Mouse (Mus musculus) frontal cortex, adult (tissue): Measurements from ENCODE around the gene Bnc2.

Source experiments
- ATAC-seq: cut with Nextera tagmentation; 2 replicates; pipeline ENCODE4 v1.9.2; 2017; ENCODE audit warnings: mild to moderate bottlenecking, moderate library complexity, mixed read lengths; ENCODE audit not compliant: low TSS enrichment

Gene Bnc2

DNA sequence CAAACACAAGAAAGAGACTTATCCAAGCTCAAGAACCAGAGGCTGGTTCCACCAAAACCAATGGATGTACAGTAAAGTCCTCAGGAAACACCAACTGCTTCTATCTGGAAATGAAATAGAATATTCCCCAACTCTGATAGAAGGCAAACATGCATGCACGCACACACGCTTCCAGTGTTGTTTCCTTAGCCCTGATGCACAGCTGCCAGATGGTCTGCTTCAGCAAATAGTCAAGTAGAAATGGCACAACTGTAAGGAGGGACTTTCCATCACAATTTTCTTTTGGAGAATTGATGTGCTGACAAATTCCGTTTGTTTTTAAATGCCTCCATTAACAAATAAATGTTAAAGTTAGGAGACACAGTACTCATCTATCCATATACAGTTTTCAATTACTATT lies 247.1 kb downstream of the Bnc2 start:
- ATAC-seq, result no peak

DNA sequence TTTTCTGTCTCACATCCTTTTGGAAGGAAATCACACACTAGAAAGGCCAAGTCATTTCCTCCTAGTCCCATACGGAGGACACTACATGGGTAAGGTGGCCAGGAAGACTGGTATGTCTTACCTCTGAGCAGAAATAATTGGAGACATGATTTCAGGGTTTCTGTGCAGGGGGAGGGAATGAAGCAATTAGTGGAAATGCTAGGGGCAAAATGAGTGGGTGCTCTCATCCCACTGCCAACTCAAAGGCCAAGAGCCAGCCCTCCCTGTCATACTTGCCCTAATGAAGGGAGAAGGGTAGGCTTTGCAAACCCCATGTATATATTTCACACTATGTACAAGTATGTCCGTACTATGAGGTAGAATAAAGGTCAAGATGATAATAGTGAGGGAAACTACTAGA lies 263.6 kb downstream of the Bnc2 start:
- no peak for ATAC-seq

DNA sequence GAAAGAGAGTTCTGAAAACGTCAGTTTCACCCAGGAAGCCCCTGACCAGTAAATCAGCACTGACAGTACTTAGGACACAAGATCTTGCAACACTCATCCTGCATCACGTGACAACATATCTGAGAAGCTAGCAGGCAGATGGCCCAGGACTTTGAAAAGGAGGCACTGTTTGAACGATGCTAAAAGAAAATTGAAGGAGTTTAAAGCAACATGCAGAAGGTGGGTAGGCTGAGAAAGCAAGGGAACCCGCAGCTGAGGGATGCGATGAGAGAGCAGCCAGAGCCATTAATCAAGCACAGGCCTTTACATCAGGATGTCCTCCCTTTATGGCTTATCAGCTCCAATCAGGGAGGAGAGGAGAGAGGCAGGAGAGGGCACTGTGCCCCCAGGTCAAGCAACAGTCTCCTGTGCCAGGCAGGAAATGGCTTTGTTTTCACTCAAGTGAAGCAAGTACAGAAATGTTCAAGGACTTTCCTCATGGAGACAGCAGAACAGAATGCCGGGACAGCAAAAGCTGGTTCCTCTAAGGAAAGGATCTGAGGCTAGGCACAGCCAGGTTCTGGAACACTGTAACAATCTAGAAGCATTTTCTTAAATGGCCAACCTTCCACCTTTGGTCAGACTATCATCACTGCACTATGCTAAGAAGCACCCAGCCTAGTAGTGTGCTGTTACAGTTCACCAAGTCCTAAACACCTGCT lies 267.6 kb downstream of the Bnc2 start:
- peak; percentile 65 for ATAC-seq

DNA sequence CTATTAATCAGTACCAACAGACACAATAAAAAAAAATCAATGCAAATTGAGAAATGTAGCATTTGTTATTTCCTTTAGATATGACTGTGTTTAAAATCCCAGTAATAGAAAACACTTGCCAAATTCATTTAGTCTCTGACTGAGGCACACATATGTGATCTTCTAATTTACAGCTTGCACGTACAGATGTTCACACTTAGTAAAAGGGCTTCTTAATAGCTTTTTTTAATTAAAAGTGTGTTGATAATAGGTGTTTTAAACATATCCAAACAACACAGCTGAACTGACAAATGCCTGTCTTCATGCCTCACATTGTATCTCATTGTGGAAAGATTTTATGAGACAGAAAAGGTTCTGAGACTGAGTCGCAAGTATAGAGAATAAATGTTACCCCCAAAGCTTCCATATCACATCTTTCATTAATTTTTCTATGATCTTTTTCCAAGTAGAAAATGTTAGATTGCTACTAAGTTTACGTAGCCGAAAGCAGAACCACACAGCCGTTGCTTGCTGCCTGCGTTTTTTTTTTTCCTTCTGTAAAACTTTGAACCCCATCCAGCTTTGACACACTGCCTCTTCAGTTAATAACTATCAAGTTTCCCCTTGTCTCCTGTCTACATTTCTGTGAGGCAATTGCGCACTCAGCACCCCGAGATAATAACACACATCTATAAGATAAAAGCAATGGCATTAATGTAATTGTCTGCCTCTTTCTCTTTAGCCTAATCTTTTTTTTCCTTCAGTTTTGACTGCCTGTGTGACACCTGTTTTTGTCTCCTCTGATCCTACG lies 271.5 kb downstream of the Bnc2 start:
- no peak for ATAC-seq

DNA sequence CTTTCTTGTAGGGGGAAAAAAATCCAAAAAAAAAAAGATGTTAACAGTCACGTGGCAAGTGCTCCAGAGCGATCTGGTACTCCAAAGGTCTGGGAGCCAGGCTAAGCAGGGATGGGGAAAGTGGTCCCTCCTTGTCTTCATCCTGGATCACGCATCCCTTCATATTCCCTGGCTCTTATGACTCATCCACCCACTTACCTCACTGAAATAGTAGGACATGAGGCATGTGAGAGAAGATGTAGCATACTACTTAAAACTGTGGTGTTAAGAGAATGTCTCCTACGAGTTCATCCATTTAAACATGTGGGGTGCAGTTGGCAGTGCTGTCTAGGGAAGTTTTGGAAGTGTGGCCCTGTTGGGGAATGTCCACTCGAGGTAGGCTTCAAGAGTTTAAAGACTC lies 286.1 kb downstream of the Bnc2 start:
- ATAC-seq, result peak; percentile 100

GRCm38 (mm10) chr4:84385156-84385555 lies 289.9 kb downstream of the Bnc2 start:
- ATAC-seq, result no peak

- ATAC-seq, result no peak
Observed at GRCm38 (mm10) chr4:84379289-84379688, 295.8 kb downstream of the Bnc2 start.

DNA sequence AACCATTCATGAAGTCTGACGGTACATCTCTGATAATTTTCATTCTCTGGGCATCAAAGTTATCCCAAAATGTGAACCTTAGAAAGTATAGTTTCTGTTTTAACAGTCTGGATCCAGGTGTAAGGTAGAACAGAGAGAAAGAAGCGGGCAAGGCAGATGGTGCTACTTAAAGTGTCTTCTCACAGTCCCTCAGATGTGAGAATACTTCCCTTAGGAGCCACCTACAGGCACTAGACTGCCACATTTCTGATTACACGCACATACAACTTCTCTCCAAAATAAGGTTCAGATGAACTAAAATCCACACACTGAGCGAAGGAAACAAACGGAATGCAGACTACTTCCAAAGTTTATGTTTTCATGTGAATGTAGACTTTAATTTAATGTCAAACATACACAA lies 297.6 kb downstream of the Bnc2 start:
- peak; percentile 94 for ATAC-seq

DNA sequence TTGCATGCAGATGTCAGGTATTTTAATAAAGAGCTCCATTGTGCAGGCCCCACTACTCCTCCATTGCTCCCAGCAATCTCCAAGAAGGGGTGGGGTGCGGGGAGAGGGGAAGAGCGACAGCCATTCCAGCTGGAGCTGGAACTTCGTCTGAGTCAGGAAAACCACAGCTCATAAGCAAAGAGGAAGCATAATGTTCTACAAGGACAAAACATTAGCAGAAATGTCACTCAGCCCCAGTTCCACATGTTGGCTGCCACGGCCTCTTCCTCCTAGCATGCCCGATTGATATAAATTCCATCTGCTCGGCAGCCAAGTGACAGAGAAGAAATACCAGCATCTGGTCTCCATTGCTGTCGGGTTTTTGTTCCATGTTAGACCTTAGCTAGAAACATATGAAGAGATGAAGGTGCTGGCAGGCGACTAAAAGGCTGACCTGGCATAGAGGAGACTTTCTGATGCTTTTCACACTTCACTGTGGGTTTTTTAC lies 312.7 kb downstream of the Bnc2 start:
- ATAC-seq, result no peak

- ATAC-seq, result no peak
Observed at GRCm38 (mm10) chr4:84361165-84361564, 313.9 kb downstream of the Bnc2 start.

DNA sequence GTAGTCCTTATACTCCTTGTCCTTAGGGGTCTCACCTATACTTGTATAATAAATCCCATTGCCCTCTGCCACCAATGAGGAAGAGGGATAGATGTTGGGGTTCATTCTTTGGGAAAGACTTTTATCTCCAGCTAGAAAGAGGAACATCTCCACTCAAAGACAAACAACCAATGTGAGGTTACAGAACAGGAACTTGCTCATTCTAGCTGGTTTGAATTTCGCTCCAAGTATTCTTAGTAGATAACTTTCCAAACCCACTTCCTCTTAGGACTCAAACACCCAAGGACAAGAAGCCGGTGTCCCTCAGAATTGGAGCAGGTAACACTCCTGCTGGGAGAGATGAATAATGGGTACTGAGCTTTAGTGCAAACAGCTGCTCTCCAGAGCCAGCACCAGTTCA lies 315.1 kb downstream of the Bnc2 start:
- no peak for ATAC-seq

GRCm38 (mm10) chr4:84358204-84358603 lies 316.9 kb downstream of the Bnc2 start:
- ATAC-seq, result no peak

DNA sequence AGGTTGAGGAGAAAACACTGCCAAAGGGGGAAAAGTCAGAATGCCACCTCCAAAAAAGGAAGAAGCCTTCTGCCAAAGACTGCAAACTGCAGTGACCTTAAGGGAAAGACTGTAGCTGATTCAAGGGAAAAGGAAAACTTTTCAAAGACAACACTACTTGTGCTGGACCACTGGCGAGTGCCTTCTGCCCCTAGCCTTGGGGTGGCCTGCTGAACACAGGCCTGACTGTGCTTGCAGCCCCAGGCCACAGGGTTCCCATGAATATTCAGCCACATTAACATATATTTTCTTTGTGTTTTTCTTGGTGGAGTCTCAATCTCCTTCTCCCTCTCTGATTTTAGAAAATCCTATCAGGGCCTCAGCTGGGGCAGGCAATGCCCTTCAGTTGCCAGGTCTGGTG lies 317.7 kb downstream of the Bnc2 start:
- ATAC-seq, result no peak

GRCm38 (mm10) chr4:84356468-84357153 lies 318.5 kb downstream of the Bnc2 start:
- ATAC-seq, result no peak

GRCm38 (mm10) chr4:84352656-84353055 lies 322.4 kb downstream of the Bnc2 start:
- no peak for ATAC-seq

GRCm38 (mm10) chr4:84349536-84349935 lies 325.5 kb downstream of the Bnc2 start:
- ATAC-seq, result no peak

- no peak for ATAC-seq
Observed at GRCm38 (mm10) chr4:84339172-84339571, 335.9 kb downstream of the Bnc2 start.

- ATAC-seq, result no peak
Observed at GRCm38 (mm10) chr4:84331995-84332394, 343.1 kb downstream of the Bnc2 start.

DNA sequence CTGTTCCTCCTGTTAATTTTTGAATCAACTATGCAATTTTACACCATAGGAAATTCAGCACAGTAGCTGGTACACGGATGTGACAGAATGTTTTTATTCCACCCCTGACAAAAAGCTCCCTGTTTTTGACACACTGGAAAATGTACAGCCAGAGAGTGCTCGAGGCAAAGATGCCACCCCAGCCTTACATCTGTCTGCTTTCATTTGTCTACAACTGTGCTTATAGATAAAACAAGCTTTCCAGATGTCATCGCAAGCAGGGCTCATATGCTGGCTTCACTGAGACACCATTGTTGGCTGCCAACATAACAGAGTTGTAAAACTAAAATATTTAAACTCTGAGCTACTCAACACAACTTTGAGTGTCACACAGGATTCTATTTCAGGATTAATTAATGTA lies 343.6 kb downstream of the Bnc2 start:
- ATAC-seq, result no peak

GRCm38 (mm10) chr4:84330509-84330908 lies 344.6 kb downstream of the Bnc2 start:
- ATAC-seq, result no peak

DNA sequence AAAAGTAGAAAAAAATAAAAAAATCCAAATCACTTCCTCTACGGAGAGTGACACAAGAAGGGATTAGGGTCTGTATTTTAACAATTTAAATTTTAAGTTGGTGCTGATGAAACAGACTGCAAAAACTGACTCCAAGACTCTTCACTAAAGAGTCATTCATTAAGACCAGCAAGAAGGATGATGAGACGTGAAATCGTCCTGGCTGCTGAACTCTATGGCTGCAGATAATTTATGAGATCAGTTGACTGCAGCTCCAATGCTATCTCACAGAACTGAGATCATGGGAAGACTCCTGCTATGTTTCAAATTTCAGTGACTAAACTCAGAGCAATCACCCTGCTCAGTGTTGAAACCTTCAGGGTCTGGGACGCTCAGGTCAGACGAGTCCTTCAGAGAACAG lies 345.4 kb downstream of the Bnc2 start:
- ATAC-seq, result no peak

DNA sequence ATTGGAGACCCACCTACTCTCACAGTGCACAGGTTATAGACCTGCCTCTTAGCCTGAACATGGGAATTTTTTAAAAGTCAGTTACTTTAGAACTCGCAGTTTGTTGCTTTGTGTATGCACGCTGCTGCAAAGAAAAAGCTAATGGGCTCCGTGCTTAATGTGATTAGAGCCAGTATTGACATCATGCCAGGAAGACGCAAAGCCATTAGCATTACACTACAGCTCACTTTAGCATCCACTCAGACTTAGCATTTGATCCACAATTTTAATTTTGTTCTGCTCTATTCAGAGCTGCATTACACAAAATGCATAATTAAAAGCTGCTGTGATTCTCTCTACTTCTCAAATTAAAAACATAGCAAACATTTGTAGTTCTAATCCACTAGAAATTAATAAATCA lies 350.7 kb downstream of the Bnc2 start:
- ATAC-seq, result no peak

GRCm38 (mm10) chr4:84321598-84321997 lies 353.5 kb downstream of the Bnc2 start:
- ATAC-seq, result no peak
